Mouse (Mus musculus): ENCODE data around the gene Tgfb2. TPM values are rescaled to one million over a fixed set of nuclear protein-coding genes. Genes with fewer than 3 reads are reported as not detected.

Gene Tgfb2
- total and polyA plus RNA-seq, 3 experiments = 0.12 to 0.19 TPM; not detected in 1

GRCm38 (mm10) chr1:186610481-186610880 lies 95.3 kb downstream of the Tgfb2 start:
- Histone ChIP-seq H3K36me3 (ENCODE audit: control insufficient read depth in 1 of 2, insufficient read depth in 2 of 2, low read length in 2 of 2) (no peaks in the 10 kb centered on the region), H3K9me3 (replicated peaks; ENCODE audit: insufficient read depth, low read length) (no peaks in the 10 kb centered on the region), H3K9ac (ENCODE audit: control insufficient read depth, low read depth, low read length, poor library complexity, severe bottlenecking) (no peak overlapping the region), H3K27ac (ENCODE audit: control insufficient read depth, low read depth, low read length) (no peak overlapping the region), H3K27me3 (ENCODE audit: control insufficient read depth in 1 of 2, insufficient read depth in 2 of 2, low read length in 2 of 2) (no peaks in the 10 kb centered on the region), H3K4me3 (ENCODE audit: control insufficient read depth in 1 of 2, insufficient read depth in 1 of 2, low read depth in 2 of 2, low read length in 2 of 2) (no peak overlapping the region), H3K4me1 (ENCODE audit: control insufficient read depth in 1 of 2, insufficient read depth in 2 of 2, low read length in 2 of 2) (no peaks in the 10 kb centered on the region), H3K79me2 (ENCODE audit: control insufficient read depth, insufficient read depth, low read length, poor library complexity) (no peaks in the 10 kb centered on the region)
- no peak for TF ChIP-seq MYB (IDR thresholded peaks at IDR 0.05; ENCODE audit: low read depth, low read length)
- TF ChIP-seq RCOR1 (IDR thresholded peaks at IDR 0.05; ENCODE audit: low read depth, low read length) = no peak
- no peak for TF ChIP-seq POLR2AphosphoS2 (IDR thresholded peaks at IDR 0.05; ENCODE audit: low read length)
- no peak for TF ChIP-seq CHD2 (IDR thresholded peaks at IDR 0.05; ENCODE audit: low read length)
- no peak for TF ChIP-seq ZMIZ1 (IDR thresholded peaks at IDR 0.05; ENCODE audit: low read depth, low read length)
- no peak for TF ChIP-seq CTCF (IDR thresholded peaks at IDR 0.05 in 2 of 3, conservative IDR thresholded peaks at IDR 0.05 in 1 of 3; ENCODE audit: control insufficient read depth in 1 of 3, insufficient read depth in 1 of 3, low read depth in 2 of 3, low read length in 3 of 3, poor library complexity in 1 of 3, severe bottlenecking in 1 of 3)
- no peak for TF ChIP-seq POLR2AphosphoS5 (IDR thresholded peaks at IDR 0.05; ENCODE audit: borderline replicate concordance, low read depth, low read length)
- no peak for TF ChIP-seq GABPA (IDR thresholded peaks at IDR 0.05; ENCODE audit: low read depth, low read length)
- no peak for TF ChIP-seq TAL1 (IDR thresholded peaks at IDR 0.05; ENCODE audit: low read length)
- no peak for TF ChIP-seq RAD21 (IDR thresholded peaks at IDR 0.05; ENCODE audit: low read depth, low read length)
- TF ChIP-seq JUND (IDR thresholded peaks at IDR 0.05; ENCODE audit: low read depth, low read length) = no peak
- no peak for TF ChIP-seq BHLHE40 (IDR thresholded peaks at IDR 0.05; ENCODE audit: borderline replicate concordance, low read depth, low read length)
- no peak for DNase-seq (ENCODE audit: low read depth, low spot score)

- TF ChIP-seq SIN3A (IDR thresholded peaks at IDR 0.05; ENCODE audit: low read length) = no peak
- H3K27me3 ChIP-seq (ENCODE audit: control insufficient read depth in 1 of 2, insufficient read depth in 2 of 2, low read length in 2 of 2) = no peaks in the 10 kb centered on the region
- no peaks in the 10 kb centered on the region for H3K4me1 ChIP-seq (ENCODE audit: control insufficient read depth in 1 of 2, insufficient read depth in 2 of 2, low read length in 2 of 2)
- no peak for DNase-seq (ENCODE audit: low read depth, low spot score)
- no peak overlapping the region for H3K27ac ChIP-seq (ENCODE audit: control insufficient read depth, low read depth, low read length)
- H3K9ac ChIP-seq (ENCODE audit: control insufficient read depth, low read depth, low read length, poor library complexity, severe bottlenecking) = no peak overlapping the region
- no peak overlapping the region for H3K4me3 ChIP-seq (ENCODE audit: control insufficient read depth in 1 of 2, insufficient read depth in 1 of 2, low read depth in 2 of 2, low read length in 2 of 2)
- H3K79me2 ChIP-seq (ENCODE audit: control insufficient read depth, insufficient read depth, low read length, poor library complexity) = no peaks in the 10 kb centered on the region
- no peaks in the 10 kb centered on the region for H3K9me3 ChIP-seq (replicated peaks; ENCODE audit: insufficient read depth, low read length)
- no peaks in the 10 kb centered on the region for H3K36me3 ChIP-seq (ENCODE audit: control insufficient read depth in 1 of 2, insufficient read depth in 2 of 2, low read length in 2 of 2)
Observed at GRCm38 (mm10) chr1:186609793-186610233, 96.0 kb downstream of the Tgfb2 start.

GRCm38 (mm10) chr1:186608116-186608515 lies 97.7 kb downstream of the Tgfb2 start:
- TF ChIP-seq CHD2 (IDR thresholded peaks at IDR 0.05; ENCODE audit: low read length) = no peak
- no peak for TF ChIP-seq SIN3A (IDR thresholded peaks at IDR 0.05; ENCODE audit: low read length)
- TF ChIP-seq MAFK (IDR thresholded peaks at IDR 0.05; ENCODE audit: borderline replicate concordance, low read depth, low read length) = no peak
- no peak for TF ChIP-seq POLR2AphosphoS2 (IDR thresholded peaks at IDR 0.05; ENCODE audit: low read length)
- no peak for TF ChIP-seq CTCF (IDR thresholded peaks at IDR 0.05 in 2 of 3, conservative IDR thresholded peaks at IDR 0.05 in 1 of 3; ENCODE audit: control insufficient read depth in 1 of 3, insufficient read depth in 1 of 3, low read depth in 2 of 3, low read length in 3 of 3, poor library complexity in 1 of 3, severe bottlenecking in 1 of 3)
- TF ChIP-seq USF2 (IDR thresholded peaks at IDR 0.05; ENCODE audit: borderline replicate concordance in 1 of 2, insufficient read depth in 1 of 2, low read depth in 1 of 2, low read length in 2 of 2) = no peak
- no peak for TF ChIP-seq MAZ (IDR thresholded peaks at IDR 0.05; ENCODE audit: low read depth, low read length)
- TF ChIP-seq USF1 (IDR thresholded peaks at IDR 0.05; ENCODE audit: low read depth, low read length) = no peak
- no peak for TF ChIP-seq MEF2A (IDR thresholded peaks at IDR 0.05; ENCODE audit: extremely low read depth, insufficient replicate concordance, low read depth, low read length, poor library complexity, severe bottlenecking)
- TF ChIP-seq NRF1 (IDR thresholded peaks at IDR 0.05; ENCODE audit: insufficient read depth, low read depth, low read length, poor library complexity, severe bottlenecking) = no peak
- TF ChIP-seq NELFE (IDR thresholded peaks at IDR 0.05; ENCODE audit: low read depth, low read length) = no peak
- TF ChIP-seq JUND (IDR thresholded peaks at IDR 0.05; ENCODE audit: low read depth, low read length) = no peak
- TF ChIP-seq ZC3H11A (IDR thresholded peaks at IDR 0.05; ENCODE audit: low read depth, low read length) = no peak
- TF ChIP-seq KAT2A (conservative IDR thresholded peaks at IDR 0.05; ENCODE audit: low read depth, low read length) = no peak
- no peak for TF ChIP-seq ZKSCAN1 (IDR thresholded peaks at IDR 0.05; ENCODE audit: low read depth, low read length)
- no peaks in the 10 kb centered on the region for H3K27me3 ChIP-seq (ENCODE audit: control insufficient read depth in 1 of 2, insufficient read depth in 2 of 2, low read length in 2 of 2)

More at GRCm38 (mm10) chr1:186608116-186608515, 97.7 kb downstream of the Tgfb2 start:
- H3K4me3 ChIP-seq (ENCODE audit: control insufficient read depth in 1 of 2, insufficient read depth in 1 of 2, low read depth in 2 of 2, low read length in 2 of 2) = no peak overlapping the region
- DNase-seq (ENCODE audit: low read depth, low spot score) = no peak
- no peaks in the 10 kb centered on the region for H3K36me3 ChIP-seq (ENCODE audit: control insufficient read depth in 1 of 2, insufficient read depth in 2 of 2, low read length in 2 of 2)
- no peaks in the 10 kb centered on the region for H3K9me3 ChIP-seq (replicated peaks; ENCODE audit: insufficient read depth, low read length)
- no peaks in the 10 kb centered on the region for H3K4me1 ChIP-seq (ENCODE audit: control insufficient read depth in 1 of 2, insufficient read depth in 2 of 2, low read length in 2 of 2)
- H3K27ac ChIP-seq (ENCODE audit: control insufficient read depth, low read depth, low read length) = no peak overlapping the region
- no peaks in the 10 kb centered on the region for H3K79me2 ChIP-seq (ENCODE audit: control insufficient read depth, insufficient read depth, low read length, poor library complexity)
- H3K9ac ChIP-seq (ENCODE audit: control insufficient read depth, low read depth, low read length, poor library complexity, severe bottlenecking) = no peak overlapping the region

All from MEL (cell line).